Mouse (Mus musculus) forebrain, embryonic 13.5 days (tissue): ENCODE data around the gene Ndufv1. TPM values are rescaled to one million over a fixed set of nuclear protein-coding genes. Genes with fewer than 3 reads are reported as not detected.

Experiments used
- ATAC-seq: fragments of 200-750 bp; cut with Nextera tagmentation; 2 replicates; pipeline ENCODE4 v1.8.0; 2017
- H3K27ac ChIP-seq: fragments of 300-500 bp; sonication (generic); 2 replicates; pipeline ENCODE4 v1.5.1; 2015; ENCODE audit warnings: inconsistent platforms, mild to moderate bottlenecking, moderate library complexity
- H3K27me3 ChIP-seq: fragments of 300-500 bp; sonication (generic); 2 replicates; pipeline ENCODE4 v1.6.1; 2015; ENCODE audit warnings: mild to moderate bottlenecking, inconsistent platforms
- H3K36me3 ChIP-seq: fragments of 300-500 bp; sonication (generic); 2 replicates; pipeline ENCODE4 v1.6.1; 2015; ENCODE audit warnings: mild to moderate bottlenecking, inconsistent platforms; ENCODE audit not compliant: poor library complexity, severe bottlenecking
- H3K4me1 ChIP-seq: fragments of 300-500 bp; sonication (generic); 2 replicates; pipeline ENCODE4 v1.6.1; 2015; ENCODE audit warnings: inconsistent platforms
- H3K4me2 ChIP-seq: fragments of 300-500 bp; sonication (generic); 2 replicates; pipeline ENCODE4 v1.6.1; 2015; ENCODE audit warnings: inconsistent platforms, mild to moderate bottlenecking, moderate library complexity
- H3K4me3 ChIP-seq: fragments of 300-500 bp; sonication (generic); 2 replicates; pipeline ENCODE4 v1.5.1; 2015; ENCODE audit warnings: mild to moderate bottlenecking, inconsistent platforms
- H3K9ac ChIP-seq: fragments of 300-500 bp; sonication (generic); 2 replicates; pipeline ENCODE4 v1.6.1; 2015; ENCODE audit warnings: mild to moderate bottlenecking, inconsistent platforms
- H3K9me3 ChIP-seq: fragments of 300-500 bp; sonication (generic); replicated peaks from 2 replicates; pipeline ENCODE4 v1.6.1; 2016; ENCODE audit warnings: inconsistent platforms
- WGBS: fragments of 180-500 bp; shearing (Covaris S2); methylation state at CpG from one replicate; pipeline ENCODE4 v1.1.7; 2015; 5-methylcytosine and 5-hydroxymethylcytosine counted together
- polyA plus RNA-seq: library from polyadenylated mRNA; unstranded; fragments of >200 nt; fragmentation: Nextera tagmentation; extraction: Ambion mirVana; gene quantifications from 2 replicates; pipeline ENCODE4 v1.2.1, GENCODE M21; 2015

The Ndufv1 gene
- polyA plus RNA-seq, 1 experiment from 2014 or later, result 202 TPM

GRCm38 (mm10) chr19:4013066-4013465 is 460 bp upstream of the Ndufv1 start:
- no peak; the same call in 1 of the 2 replicates for ATAC-seq
- peak overlapping the region; percentile 31; the same call in 1 of the 2 replicates for H3K9ac ChIP-seq
- H3K36me3 ChIP-seq, result peaks cover 24% of the 10 kb centered on the region
- peaks cover 13% of the 10 kb centered on the region for H3K4me1 ChIP-seq
- H3K4me3 ChIP-seq, result peak overlapping the region; percentile 80
- H3K9me3 ChIP-seq, result no peaks in the 10 kb centered on the region
- H3K27me3 ChIP-seq, result no peaks in the 10 kb centered on the region
- 25% methylated on average over 9 of the region's 9 CpGs for WGBS
- H3K4me2 ChIP-seq, result peak overlapping the region; percentile 79
- no peak overlapping the region for H3K27ac ChIP-seq

- ATAC-seq, result no peak
- Histone ChIP-seq H3K9ac (no peak overlapping the region; the same call in 1 of the 2 replicates), H3K4me2 (peak overlapping the region; percentile 79; the same call in 1 of the 2 replicates), H3K27ac (no peak overlapping the region), H3K36me3 (peaks cover 44% of the 10 kb centered on the region), H3K27me3 (no peaks in the 10 kb centered on the region), H3K4me1 (peaks cover 13% of the 10 kb centered on the region), H3K9me3 (no peaks in the 10 kb centered on the region), H3K4me3 (no peak overlapping the region)
- 93% methylated on average over 5 of the region's 5 CpGs for WGBS
Measured at GRCm38 (mm10) chr19:4011086-4011485, 1.5 kb downstream of the Ndufv1 start.

- WGBS, result 95% methylated on average over 8 of the region's 8 CpGs
- Histone ChIP-seq H3K36me3 (peaks cover 55% of the 10 kb centered on the region), H3K4me2 (no peak overlapping the region), H3K27me3 (no peaks in the 10 kb centered on the region; the same call in 1 of the 2 replicates), H3K9me3 (no peaks in the 10 kb centered on the region), H3K4me3 (no peak overlapping the region), H3K4me1 (peaks cover 10% of the 10 kb centered on the region), H3K27ac (no peak overlapping the region), H3K9ac (no peak overlapping the region)
- ATAC-seq, result no peak
Measured at GRCm38 (mm10) chr19:4005971-4006370, 6.6 kb downstream of the Ndufv1 start.

GRCm38 (mm10) chr19:4005091-4005490 is 7.5 kb downstream of the Ndufv1 start:
- WGBS, result 90% methylated on average over 9 of the region's 9 CpGs
- H3K4me3 ChIP-seq, result no peak overlapping the region
- ATAC-seq, result no peak
- H3K9ac ChIP-seq, result no peak overlapping the region
- H3K4me1 ChIP-seq, result peaks cover 10% of the 10 kb centered on the region
- H3K27ac ChIP-seq, result no peak overlapping the region
- no peaks in the 10 kb centered on the region; the same call in 1 of the 2 replicates for H3K27me3 ChIP-seq
- H3K4me2 ChIP-seq, result no peak overlapping the region
- H3K9me3 ChIP-seq, result no peaks in the 10 kb centered on the region
- peaks cover 51% of the 10 kb centered on the region for H3K36me3 ChIP-seq

- H3K27me3 ChIP-seq, result no peaks in the 10 kb centered on the region; the same call in 1 of the 2 replicates
- ATAC-seq, result no peak
- no peak overlapping the region for H3K4me3 ChIP-seq
- H3K9ac ChIP-seq, result no peak overlapping the region
- no peaks in the 10 kb centered on the region for H3K9me3 ChIP-seq
- WGBS, result 89% methylated on average over 15 of the region's 15 CpGs
- peaks cover 17% of the 10 kb centered on the region for H3K4me1 ChIP-seq
- H3K27ac ChIP-seq, result no peak overlapping the region
- peaks cover 43% of the 10 kb centered on the region for H3K36me3 ChIP-seq
- H3K4me2 ChIP-seq, result no peak overlapping the region
Measured at GRCm38 (mm10) chr19:4004331-4004730, 8.3 kb downstream of the Ndufv1 start.

GRCm38 (mm10) chr19:4003641-4004040 is 9.0 kb downstream of the Ndufv1 start:
- no peaks in the 10 kb centered on the region for H3K9me3 ChIP-seq
- H3K9ac ChIP-seq, result no peak overlapping the region
- H3K27ac ChIP-seq, result no peak overlapping the region
- H3K27me3 ChIP-seq, result no peaks in the 10 kb centered on the region; the same call in 1 of the 2 replicates
- H3K4me1 ChIP-seq, result peaks cover 17% of the 10 kb centered on the region
- no peak overlapping the region for H3K4me3 ChIP-seq
- peaks cover 36% of the 10 kb centered on the region for H3K36me3 ChIP-seq
- WGBS, result 86% methylated on average over 12 of the region's 12 CpGs
- no peak for ATAC-seq
- H3K4me2 ChIP-seq, result no peak overlapping the region

GRCm38 (mm10) chr19:4003112-4003511 is 9.5 kb downstream of the Ndufv1 start, which contains the start of gene Doc2g:
Doc2g (plus strand) TSS chr19:4003313.
- Histone ChIP-seq H3K4me2 (no peak within 1 kb of the TSS), H3K9ac (no peak within 1 kb of the TSS), H3K4me3 (no peak within 1 kb of the TSS), H3K9me3 (no peaks in the 10 kb centered on the region), H3K4me1 (peaks cover 17% of the 10 kb centered on the region), H3K36me3 (peaks cover 31% of the 10 kb centered on the region), H3K27me3 (peaks cover 2% of the 10 kb centered on the region; the same call in 1 of the 2 replicates), H3K27ac (no peak within 1 kb of the TSS)
- 78% methylated on average over 1 of the region's 1 CpGs for WGBS
- no peak for ATAC-seq

- peak overlapping the region; percentile 86 for H3K9ac ChIP-seq
- H3K9me3 ChIP-seq, result no peaks in the 10 kb centered on the region
- H3K4me3 ChIP-seq, result no peak overlapping the region; the same call in 1 of the 2 replicates
- no peak for ATAC-seq
- H3K36me3 ChIP-seq, result peaks cover 17% of the 10 kb centered on the region
- no peak overlapping the region for H3K27ac ChIP-seq
- H3K4me1 ChIP-seq, result peaks cover 17% of the 10 kb centered on the region
- H3K27me3 ChIP-seq, result peaks cover 8% of the 10 kb centered on the region; the same call in 1 of the 2 replicates
- WGBS, result 89% methylated on average over 5 of the region's 5 CpGs
- H3K4me2 ChIP-seq, result peak overlapping the region; percentile 83
Measured at GRCm38 (mm10) chr19:4001752-4002151, 10.9 kb downstream of the Ndufv1 start.

GRCm38 (mm10) chr19:4000949-4001525 is 11.6 kb downstream of the Ndufv1 start:
- Histone ChIP-seq H3K9ac (peak overlapping the region; percentile 86), H3K4me1 (peaks cover 17% of the 10 kb centered on the region), H3K36me3 (peaks cover 10% of the 10 kb centered on the region), H3K27ac (peak overlapping the region; percentile 95), H3K4me3 (peak overlapping the region; percentile 67), H3K4me2 (peak overlapping the region; percentile 83), H3K9me3 (no peaks in the 10 kb centered on the region), H3K27me3 (peaks cover 8% of the 10 kb centered on the region; the same call in 1 of the 2 replicates)
- peak; percentile 17 for ATAC-seq
- 20% methylated on average over 17 of the region's 17 CpGs for WGBS

- Histone ChIP-seq H3K27me3 (peaks cover 8% of the 10 kb centered on the region; the same call in 1 of the 2 replicates), H3K36me3 (peaks cover 5% of the 10 kb centered on the region), H3K9me3 (no peaks in the 10 kb centered on the region), H3K4me1 (peaks cover 17% of the 10 kb centered on the region), H3K9ac (peak within 1 kb of the TSS; percentile 86), H3K4me3 (peak within 1 kb of the TSS; percentile 67), H3K27ac (peak within 1 kb of the TSS; percentile 95), H3K4me2 (peak within 1 kb of the TSS; percentile 83)
- ATAC-seq, result peak; percentile 94
- under 1% methylated on average over 64 of the region's 64 CpGs for WGBS
Measured at GRCm38 (mm10) chr19:4000119-4000900, 12.3 kb downstream of the Ndufv1 start, which contains the start of the genes Nudt8 and Gm49405. Nudt8 (plus strand) TSS chr19:4000580. Gm49405 (plus strand) TSS chr19:4000626.

- WGBS, result 88% methylated on average over 9 of the region's 9 CpGs
- peak overlapping the region; percentile 67 for H3K4me3 ChIP-seq
- peaks cover 17% of the 10 kb centered on the region for H3K4me1 ChIP-seq
- peaks cover 8% of the 10 kb centered on the region; the same call in 1 of the 2 replicates for H3K27me3 ChIP-seq
- no peaks in the 10 kb centered on the region for H3K36me3 ChIP-seq
- H3K27ac ChIP-seq, result peak overlapping the region; percentile 25; the same call in 1 of the 2 replicates
- H3K9me3 ChIP-seq, result no peaks in the 10 kb centered on the region
- peak overlapping the region; percentile 83 for H3K4me2 ChIP-seq
- no peak for ATAC-seq
- peak overlapping the region; percentile 86; the same call in 1 of the 2 replicates for H3K9ac ChIP-seq
Measured at GRCm38 (mm10) chr19:3999121-3999730, 13.4 kb downstream of the Ndufv1 start.
